Mouse (Mus musculus) mature B cell (primary cell): ENCODE measurements around the gene Prkn.

Experiments used
- in situ Hi-C: fragments of 300-500 bp; cut with MboI; formaldehyde crosslinking; loops from 2 replicates; pipeline ENCODE4 v1.14.3; 2019

Prkn gene

DNA sequence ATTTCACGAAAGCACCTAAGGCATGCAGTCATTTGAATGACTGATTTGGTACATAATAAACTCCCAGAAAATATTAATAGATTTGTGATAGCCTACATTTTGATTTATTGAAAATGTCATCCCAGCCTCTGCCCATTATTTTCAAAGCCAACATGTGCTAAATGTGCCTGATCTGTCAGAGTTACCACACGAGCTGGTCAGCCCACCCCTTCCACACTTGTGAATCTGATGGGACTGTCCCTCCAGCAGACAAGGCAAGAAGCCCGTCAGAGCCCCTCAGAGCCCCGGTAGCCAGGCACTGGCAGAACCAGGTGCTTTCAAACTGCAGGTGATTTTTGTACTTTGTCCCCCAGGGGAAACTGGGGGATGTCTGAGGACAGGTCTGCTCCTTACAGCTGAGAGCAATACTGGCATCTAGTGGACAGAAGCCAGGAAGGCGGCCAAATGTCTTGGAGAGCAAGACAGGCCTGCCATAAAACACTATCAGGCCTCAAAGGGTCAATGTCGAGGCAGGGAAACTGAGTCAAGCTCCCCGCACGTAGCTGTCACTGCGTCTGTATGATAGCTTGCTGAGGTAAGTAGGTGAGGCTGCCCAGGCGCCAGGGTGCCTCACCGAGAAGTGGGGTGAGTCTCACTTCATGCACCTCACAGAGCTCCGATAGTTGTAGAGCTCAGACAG, 1078.1 kb downstream of the Prkn start:
- in situ Hi-C loops, result no loop called here

DNA sequence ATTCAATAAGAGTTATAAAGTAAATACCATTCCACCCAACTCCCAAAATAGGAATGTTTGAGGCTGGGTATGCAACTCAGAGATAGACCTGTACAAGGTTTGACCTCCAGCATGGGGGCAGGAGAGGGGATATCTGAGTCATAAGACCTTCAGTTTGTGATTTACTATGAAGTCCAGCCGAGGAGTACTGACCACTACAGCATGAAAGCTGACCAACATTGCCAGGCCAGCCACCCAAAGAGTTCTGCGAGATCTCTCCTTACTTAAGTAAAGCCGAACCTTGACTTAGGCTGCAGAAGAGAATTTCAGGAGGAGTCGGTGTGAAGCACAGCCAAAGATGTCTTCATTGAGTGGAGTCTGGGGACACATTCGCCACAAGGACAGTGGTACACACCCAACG, 1079.4 kb downstream of the Prkn start:
- in situ Hi-C loops, result no loop called here

DNA sequence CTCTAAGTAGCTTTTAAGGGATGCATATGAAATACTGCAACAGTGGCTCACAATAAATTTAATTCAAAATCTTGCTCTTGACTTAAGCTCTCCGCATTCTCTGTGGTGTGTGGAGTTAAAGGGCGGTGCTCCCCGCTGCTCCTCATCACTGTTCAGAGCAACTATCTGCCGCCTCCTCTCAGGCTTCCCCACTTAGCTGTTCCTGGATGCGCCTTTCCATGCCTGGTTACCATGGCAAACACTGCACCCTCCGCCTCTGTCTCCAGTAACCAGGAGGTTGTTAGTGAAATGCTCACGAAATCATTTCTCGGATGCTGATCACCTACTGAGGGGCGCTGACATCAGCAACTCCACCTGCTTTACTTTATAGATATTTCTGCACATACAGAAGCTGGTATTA, 1080.8 kb downstream of the Prkn start:
- in situ Hi-C loops, result no loop called here

DNA sequence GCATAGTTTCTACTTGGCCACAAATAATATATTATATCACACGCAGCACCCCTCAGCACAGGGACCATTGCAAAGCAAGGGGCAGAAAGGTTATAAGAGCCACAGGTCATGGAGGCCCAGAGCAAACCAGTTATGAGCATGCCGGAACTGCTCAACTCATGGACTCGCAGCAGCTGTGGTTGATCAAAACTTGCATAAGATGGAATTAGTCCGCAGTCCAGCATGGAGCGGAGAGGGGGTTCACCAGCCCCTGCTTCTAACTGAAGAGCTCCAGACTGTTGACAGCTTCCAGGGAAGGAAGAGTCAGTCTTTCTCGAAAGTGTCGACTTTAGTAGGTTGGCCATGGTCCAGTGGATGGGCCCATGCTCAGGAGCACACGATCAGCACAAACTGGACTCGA, 1083.8 kb downstream of the Prkn start:
- in situ Hi-C loops, result no loop called here

DNA sequence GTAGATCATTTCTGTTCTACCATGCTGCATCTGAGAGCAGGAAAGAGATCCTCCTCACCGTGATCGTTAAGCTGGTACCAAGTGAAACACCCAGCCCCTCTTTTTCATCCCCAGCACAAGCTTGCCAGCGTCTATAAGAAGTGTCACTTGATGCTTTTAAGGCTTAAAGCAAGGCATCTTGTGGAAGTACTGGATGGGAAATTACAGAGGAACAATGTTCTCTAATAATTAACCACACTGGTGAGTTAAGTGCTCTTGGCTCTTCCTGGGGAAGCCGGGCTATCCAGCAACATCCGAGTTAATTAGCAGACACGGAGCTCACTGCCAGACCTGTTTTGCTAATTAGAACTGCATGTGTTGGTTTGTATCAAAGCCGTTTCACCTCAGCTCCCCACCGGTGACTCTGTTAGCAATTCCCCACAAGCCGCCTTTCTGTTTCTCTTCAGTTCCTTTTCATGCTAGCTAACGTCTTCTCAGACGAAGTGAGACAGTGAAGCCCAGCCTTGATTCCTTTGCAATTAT, 1086.7 kb downstream of the Prkn start:
- in situ Hi-C loops, result no loop called here

DNA sequence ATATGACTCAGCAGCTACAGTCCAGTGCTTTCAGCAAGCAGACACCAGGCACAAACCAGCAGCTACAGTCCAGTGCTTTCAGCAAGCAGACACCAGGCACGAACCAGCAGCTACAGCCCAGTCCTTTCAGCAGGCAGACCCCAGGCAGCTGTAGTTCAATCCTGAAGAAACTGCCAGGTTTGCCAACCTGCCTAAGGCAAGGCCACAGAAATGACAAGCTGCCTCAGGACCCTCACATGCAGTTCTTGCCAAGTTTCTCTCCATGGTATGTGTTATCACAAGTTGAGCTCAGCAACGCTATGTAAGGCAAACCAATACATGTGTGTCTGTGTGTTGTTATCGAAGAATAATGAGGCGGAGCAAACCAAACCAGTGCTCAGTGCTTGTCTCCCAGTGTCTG, 1091.5 kb downstream of the Prkn start:
- in situ Hi-C loops, result no loop called here

DNA sequence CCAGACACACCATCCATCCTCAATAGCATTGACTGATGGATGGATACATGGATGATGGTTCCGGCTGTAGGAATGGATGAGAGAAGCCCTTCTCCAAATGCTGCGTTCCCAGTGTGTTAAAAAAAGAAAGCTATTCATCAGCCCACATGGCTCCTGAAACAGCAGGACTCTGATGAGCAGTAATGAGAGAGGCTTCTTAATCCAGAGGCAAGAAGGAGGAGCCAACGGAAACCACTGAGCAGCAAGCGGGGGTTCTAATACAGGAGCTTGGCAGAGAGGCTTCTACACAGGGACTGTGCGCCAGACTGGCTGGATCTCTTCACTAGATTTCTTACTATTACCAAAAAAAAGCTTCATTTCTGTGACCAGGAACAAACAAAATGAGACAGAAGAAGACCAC, 1093.6 kb downstream of the Prkn start:
- in situ Hi-C loops, result no loop called here

DNA sequence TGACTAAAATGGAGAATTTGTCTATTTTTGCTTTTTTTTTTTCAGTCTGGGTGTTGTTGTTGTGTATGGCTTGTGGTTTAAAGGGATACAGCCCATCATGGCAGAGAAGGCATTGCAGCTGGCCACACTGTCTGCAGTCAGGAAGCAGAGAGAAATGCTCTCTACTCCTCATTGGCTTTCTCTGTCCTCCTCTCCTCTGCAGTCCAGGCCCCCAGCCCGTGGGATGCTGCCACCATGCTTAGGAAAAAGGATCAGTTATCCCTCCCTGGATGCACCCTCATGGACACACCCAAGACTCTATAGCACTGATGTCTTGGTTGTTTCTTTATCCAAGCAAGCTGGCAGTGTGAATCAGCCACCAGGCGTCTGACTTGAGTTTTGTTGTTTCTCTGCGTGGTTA, 1107.3 kb downstream of the Prkn start:
- in situ Hi-C loops, result no loop called here

DNA sequence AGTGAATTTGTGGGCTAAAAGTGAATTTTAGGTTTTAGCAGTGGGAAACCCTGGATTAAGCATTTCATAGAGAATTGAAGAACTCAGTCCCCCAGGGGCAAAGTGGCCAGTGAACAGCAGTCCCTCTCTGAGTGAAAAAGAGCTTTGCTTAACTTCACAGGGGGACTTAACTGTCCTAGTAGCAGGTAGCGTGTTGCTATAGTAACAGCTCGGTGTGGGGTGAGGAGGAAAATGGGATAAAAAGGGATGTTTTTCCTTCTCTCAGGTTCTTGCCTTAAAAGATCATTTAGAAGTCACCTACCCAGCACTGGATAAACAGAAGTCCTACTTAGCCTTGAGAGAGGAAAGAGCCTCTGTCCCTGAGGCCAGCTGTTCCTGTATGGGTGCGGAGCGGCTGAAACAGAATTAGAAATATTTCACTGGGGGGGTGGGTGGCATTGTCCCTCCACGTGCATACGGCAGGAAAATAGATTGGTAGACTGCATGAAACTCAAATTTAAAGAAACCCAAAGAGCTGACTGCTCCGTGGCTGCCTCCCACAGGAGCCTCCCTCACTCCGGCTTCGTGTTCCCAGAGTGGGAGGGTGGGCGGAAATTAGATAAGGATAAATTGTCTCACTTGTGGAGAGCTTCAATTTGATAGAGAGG, 1109.5 kb downstream of the Prkn start:
- in situ Hi-C loops, result no loop called here

DNA sequence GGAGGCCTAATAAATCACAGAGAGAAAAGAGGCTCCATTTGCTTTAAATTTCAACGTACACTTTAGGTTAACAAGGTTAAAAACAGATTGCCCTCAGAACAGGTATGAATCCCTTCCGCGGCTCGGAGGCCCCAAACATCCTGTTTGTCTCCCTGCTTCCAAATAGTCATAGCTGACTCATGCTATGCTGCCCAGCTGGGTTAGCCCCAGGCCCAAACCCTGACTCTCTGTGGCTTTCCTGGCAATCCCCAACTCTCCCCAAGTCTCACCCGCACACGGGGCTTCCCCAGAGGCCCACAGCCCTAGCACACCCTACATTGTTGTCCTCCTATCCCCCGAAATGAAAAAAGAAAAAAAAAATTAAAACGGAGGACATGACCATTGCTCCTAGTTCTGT, 1110.0 kb downstream of the Prkn start:
- in situ Hi-C loops, result no loop called here

DNA sequence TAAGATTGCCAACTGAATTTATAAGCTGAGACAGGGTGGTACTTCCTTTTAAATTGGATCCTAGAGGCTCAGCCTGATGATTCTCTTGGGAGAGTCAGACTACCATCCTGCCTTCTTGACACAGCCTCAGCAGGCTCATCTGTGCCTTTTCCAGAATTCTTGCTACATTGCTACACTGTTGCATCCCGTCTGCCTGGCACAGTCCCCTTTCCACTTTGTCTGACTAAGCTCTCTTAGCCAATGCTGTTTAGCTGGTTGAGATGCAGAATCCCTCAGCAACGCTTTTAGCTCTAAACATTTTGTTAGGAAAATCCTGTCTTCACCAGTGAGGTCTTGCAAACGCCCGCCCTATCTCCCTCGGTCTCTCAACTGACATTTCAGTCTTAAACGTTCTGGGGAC, 1115.1 kb downstream of the Prkn start:
- in situ Hi-C loops, result no loop called here

DNA sequence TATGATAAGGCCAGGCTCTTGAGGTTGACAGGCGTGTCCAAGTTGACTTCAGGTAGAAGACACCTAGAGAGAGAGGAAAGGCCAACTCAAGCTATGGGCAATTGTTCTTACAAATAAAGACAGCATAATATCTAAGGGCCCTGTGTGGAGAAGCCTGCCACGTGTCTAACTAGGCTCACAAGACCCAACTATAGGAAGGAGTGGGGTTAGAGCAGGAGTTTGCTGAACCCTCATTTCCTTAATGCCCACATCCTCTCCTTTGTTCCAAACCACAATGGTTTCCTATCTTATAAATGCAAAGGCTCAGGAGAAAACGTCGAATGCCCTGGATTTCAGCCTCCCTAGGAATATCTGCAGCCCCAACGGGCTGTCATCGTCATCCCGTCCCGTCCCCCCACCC, 1120.3 kb downstream of the Prkn start:
- in situ Hi-C loops, result no loop called here

DNA sequence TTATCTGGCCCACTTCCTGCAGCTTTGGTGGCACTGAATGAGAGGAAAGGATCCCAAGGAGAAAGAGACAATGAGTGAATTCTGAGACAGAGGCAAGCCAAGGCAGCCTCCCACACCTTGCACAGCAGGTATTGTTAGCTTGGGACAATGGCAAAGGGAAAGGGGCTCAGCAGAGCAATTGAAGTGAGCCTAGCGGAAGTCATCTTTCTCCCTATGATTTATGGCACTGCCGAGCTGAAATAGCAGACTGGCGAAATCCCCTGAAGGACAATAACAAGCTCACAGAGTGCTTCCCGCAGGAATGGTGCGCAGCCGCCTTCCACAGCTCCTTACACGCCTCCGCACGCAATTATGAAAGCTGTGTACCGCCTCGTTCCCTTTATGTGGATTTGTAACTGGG, 1122.6 kb downstream of the Prkn start:
- in situ Hi-C loops, result no loop called here

DNA sequence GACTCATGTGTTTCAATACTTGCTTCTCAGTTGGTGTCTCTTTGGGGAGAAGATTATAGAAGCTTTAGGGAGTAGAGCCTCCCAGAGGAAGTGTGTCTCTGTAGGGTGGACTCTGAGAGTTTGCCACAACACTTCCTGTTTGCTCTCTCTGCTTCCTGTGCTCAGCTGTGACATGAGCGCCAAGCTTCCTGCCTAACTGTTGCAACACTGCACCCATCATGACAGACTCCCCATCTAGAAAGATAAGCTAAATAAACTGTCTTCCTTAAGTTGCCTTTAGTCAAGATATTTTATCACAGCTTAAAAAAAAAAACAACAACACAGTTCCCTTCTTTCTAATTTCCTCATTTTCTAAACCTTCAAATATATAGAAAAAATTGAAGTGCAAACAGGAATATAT, 1130.0 kb downstream of the Prkn start:
- in situ Hi-C loops, result no loop called here

DNA sequence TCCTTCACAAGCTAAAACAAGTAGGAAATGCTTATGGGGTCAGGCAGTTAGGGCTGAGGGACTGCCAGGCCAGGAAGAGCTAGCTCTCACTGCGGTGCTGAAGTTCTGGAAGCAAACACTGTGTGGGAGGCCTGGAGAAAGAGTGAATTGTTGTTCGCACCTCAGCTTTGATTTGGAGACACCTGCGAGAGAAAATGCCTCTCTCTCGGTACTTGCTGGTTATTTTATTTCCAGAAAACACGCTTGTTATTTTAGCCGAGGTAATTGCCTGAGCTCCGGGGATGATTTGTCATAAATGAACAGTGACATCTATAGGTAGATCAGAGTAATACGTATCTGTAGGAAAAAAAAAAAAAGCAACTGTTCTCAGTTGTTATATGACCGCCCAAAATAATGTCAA, 1132.4 kb downstream of the Prkn start:
- in situ Hi-C loops, result no loop called here

DNA sequence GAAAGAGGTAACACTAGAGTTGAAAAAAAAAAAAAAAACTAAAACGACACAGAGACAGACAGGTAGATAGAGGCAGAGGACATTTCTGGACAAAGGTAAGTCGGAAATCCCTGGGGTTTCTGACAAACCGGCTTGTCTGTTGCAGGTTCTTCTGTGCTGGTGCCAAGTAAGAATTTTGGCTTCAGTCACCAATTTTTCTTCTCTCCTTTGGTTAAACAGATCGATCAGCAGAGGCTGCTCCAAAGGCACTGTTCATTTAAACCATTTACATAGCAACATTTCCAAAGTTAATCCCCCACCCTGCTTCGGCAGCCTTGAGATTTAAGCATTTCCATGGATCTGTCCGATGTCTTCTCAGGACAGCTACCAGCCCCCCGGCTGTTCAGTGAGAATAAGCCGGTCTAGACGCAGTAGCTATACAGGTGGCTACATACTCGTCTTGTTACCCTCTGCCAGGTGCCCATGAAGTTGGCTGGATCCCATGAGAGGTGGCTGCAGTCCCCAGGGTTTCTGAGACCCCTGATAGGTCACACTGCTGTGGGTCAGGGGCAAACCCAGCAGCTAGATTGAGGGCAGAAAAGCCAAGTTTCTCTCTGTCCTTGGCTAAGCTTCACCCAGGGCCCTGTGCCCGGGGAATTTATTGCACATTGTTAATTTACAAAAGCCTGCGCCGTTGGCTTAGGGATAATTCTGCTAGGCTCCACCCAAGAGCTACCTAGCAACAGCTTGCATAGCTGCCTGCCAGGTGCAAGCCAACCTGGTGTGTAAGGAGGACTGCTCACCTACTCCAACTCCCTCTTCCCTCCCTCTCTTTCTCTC, 1133.0 kb downstream of the Prkn start:
- in situ Hi-C loops, result no loop called here

DNA sequence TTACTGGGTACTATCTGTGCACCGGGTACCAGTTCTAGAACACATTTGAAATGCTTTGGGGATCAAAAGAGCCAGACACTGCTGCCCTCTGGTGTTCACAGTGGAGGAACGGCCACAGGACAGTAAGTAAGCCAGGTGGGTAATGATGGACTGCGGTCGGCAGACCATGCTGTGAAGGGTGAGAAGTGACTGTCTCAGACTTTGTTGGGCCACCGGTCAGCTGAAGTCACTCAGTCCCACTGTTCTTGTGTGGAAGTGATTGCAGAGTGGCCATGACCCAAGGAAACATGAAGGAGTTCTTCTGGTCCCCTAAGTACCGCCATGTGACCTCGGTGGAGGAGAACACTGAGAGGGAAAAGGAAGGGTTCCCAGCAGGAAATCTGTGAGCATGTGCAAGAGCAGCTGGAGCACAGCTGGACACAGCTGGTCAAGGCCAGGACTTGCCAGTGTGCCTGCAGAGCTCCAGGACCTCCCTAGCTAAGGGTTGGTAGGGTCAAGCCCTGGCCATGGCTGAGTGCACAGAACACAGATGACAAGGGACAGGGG, 1135.0 kb downstream of the Prkn start:
- in situ Hi-C loops, result no loop called here

DNA sequence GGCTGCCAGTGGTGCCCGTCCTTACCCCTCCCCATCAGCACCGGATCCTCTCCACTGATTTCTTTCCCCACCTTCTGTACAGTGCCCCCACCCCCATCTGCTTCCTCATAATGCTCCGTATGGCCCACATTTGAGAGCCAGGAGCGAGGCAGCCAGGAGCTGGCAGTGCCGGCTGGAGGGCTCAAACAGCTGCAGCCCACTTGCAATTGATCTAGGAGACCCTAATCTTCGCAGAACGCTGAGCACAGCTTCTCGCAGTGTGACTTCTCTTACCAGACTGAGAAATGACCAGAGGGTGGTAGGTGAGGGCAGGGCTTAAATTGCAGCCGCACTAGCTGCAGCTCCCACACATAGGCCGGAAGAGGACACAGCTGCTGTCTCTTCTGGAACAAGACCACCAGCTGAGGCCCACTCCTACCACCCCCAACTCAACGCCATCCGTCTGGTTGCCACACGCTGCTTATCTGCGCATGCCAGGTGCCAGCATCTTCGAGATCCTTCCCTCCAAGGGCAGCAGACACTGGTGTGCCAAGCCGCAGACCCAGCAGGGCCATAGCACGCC, 1138.2 kb downstream of the Prkn start:
- in situ Hi-C loops, result no loop called here

DNA sequence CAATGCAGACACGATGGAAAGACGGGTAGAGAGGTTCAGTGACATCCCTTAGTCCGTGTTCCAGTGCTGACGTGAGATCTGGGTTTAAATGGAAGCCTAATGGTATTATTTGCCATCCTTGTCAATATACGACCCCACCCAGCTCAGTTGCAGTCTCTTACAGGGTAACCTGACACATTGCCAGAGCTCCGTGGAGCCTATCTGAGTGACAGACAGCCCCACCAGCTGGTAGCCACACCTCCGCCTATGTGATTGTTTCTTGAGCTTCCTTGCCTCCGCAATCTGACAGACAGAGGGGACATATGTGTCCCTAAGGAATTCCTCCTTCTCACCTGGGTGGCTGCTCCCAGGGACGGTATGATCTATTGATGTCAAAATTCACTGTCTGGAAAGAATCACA, 1141.5 kb downstream of the Prkn start:
- in situ Hi-C loops, result no loop called here

DNA sequence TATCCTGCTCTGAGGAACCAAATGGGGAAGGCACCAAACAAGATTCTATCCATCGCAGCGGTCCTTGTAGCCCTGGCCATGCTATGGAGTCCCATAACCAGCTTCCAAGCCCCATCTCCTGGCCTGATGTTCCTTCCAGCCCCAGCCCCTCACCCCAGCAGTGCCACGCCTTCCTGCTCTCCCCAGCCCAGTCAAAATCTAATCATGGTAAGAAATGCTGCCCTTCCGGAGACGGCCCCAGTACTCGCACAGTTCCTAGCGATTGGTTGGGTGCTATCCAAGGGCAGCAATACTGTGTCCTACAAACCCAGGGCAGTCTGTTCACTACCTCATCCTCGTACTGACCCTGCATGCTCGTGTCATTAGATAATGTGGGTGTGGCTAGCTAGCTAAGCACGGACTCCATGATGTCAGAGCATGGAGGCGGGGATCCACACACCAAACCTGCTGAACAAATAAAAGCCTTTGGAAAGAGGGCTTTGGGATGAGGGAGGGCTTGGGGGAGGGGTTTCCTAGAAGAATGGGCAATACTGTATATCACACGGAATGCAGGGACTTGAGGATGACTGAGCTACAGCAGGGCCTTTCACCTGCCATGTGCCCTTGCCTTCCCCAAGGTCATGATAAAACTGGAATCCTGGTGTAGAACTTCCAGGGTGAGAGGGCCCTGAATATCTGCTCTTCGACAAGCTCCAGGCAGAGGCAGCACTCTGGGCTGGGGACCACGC, 1148.1 kb downstream of the Prkn start:
- in situ Hi-C loops, result no loop called here

DNA sequence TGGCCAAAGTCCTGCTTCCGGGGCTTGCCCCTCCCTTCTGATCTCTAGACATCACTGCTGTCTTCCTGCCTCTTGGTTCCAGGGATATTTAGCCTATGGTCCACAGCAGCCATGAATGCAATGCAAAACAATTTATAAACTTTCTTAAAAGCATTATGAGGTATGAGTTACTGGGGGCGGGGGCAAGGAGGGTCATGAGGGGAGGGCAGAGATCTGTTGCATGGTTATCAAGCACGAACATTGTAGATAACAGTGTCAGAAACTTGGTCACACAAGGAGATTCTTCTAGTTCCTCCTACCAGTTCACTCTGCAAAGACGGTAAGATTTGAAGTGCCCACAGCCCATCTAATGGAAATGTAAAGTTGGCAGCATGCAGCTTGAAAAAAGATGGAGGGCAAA, 1149.1 kb downstream of the Prkn start:
- in situ Hi-C loops, result no loop called here
